Mouse (Mus musculus) macrophage (primary cell): Measurements from ENCODE around the gene Arrdc1. TPM values are rescaled to one million over a fixed set of nuclear protein-coding genes. Genes with fewer than 3 reads are reported as not detected.

Source experiments
- H3K27ac ChIP-seq: fragments of 350-480 bp; formaldehyde crosslinking; 2 replicates; pipeline ENCODE4 v1.9.0; 2021
- H3K36me3 ChIP-seq: fragments of 350-480 bp; formaldehyde crosslinking; 2 replicates; pipeline ENCODE4 v1.9.0; 2021; ENCODE audit errors: inconsistent target
- H3K4me3 ChIP-seq: fragments of 350-480 bp; formaldehyde crosslinking; 2 replicates; pipeline ENCODE4 v1.9.0; 2021; ENCODE audit errors: inconsistent target
- H3K79me2 ChIP-seq: fragments of 350-480 bp; formaldehyde crosslinking; 2 replicates; pipeline ENCODE4 v1.9.0; 2021; ENCODE audit errors: inconsistent target
- WGBS: methylation state at CpG from one replicate; pipeline ENCODE4 v1.1.7; 2026; ENCODE audit warnings: inconsistent platforms; ENCODE audit not compliant: missing documents; 5-methylcytosine and 5-hydroxymethylcytosine counted together
- polyA plus RNA-seq: library from polyadenylated mRNA; stranded (reverse); fragments of 250-400 nt; gene quantifications from 3 replicates; pipeline ENCODE4 v1.2.4, GENCODE M21; 2018; ENCODE audit warnings: inconsistent platforms

Gene Arrdc1
- polyA plus RNA-seq, 1 experiment from 2014 or later = 31.6 TPM

DNA sequence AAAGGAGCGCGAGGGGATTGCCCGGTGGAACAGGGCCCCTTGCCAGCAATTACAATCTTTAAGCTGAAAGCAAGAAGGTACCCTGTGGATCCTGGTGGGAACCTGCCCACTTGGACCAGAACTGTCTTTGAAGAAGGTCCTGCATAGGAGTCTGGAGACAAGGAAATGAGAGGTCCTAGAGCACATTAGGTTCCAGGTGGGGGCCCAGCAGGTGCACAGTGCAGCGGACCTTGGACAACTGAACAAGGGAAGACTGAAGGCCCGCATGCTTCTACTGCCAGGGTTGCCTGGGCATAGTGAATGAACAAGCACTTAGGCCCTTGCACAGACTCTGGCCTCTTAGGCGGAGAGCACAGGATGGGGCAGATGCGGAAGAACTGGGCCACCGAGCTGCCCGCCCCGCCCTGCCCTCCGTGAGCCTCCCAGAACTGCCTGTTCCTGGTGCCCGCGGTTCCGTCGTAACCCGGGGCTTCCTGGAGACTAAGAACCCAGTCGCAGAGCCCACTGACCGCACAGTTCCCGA is 550 bp downstream of the Arrdc1 start:
- H3K79me2 ChIP-seq = peaks cover 53% of the 10 kb centered on the region
- peak overlapping the region; percentile 83 for H3K4me3 ChIP-seq
- WGBS = 2% methylated on average over 18 of the region's 19 CpGs
- H3K27ac ChIP-seq = peak overlapping the region; percentile 60
- H3K36me3 ChIP-seq = no peaks in the 10 kb centered on the region

GRCm38 (mm10) chr2:24929593-24929992 is 5.5 kb downstream of the Arrdc1 start:
- WGBS = 100% methylated on average over 5 of the region's 5 CpGs
- Histone ChIP-seq H3K36me3 (peaks cover 19% of the 10 kb centered on the region; the same call in 1 of the 2 replicates), H3K4me3 (no peak overlapping the region), H3K27ac (no peak overlapping the region), H3K79me2 (peaks cover 71% of the 10 kb centered on the region)

GRCm38 (mm10) chr2:24929119-24929518 is 5.9 kb downstream of the Arrdc1 start:
- Histone ChIP-seq H3K4me3 (no peak overlapping the region), H3K27ac (no peak overlapping the region), H3K36me3 (peaks cover 19% of the 10 kb centered on the region; the same call in 1 of the 2 replicates), H3K79me2 (peaks cover 66% of the 10 kb centered on the region)
- 91% methylated on average over 2 of the region's 2 CpGs for WGBS

GRCm38 (mm10) chr2:24927810-24928479 is 7.1 kb downstream of the Arrdc1 start:
- Histone ChIP-seq H3K27ac (no peak overlapping the region), H3K36me3 (peaks cover 19% of the 10 kb centered on the region; the same call in 1 of the 2 replicates), H3K79me2 (peaks cover 55% of the 10 kb centered on the region), H3K4me3 (no peak overlapping the region)
- 90% methylated on average over 4 of the region's 4 CpGs for WGBS

DNA sequence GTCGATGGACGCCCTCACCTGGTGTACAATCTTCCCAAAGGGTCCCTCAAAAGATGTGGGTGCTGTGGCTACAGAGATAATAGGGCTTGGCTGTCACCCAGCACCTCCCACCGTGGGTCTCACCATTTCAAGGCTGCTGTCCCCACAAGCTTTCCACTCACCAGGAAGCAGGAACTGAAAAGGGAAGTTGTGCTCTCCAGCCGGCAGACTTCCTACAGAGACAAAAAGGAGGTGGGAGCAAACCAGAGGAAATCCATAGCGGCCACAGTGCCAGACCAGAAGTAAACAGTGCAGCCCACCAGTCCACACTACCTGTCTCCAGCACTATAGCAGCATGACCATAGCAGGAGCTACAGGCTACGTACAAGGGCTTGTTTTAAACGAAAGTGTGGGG is 8.1 kb downstream of the Arrdc1 start:
- 44% methylated on average over 7 of the region's 7 CpGs for WGBS
- H3K27ac ChIP-seq = peak overlapping the region; percentile 8; the same call in 1 of the 2 replicates

DNA sequence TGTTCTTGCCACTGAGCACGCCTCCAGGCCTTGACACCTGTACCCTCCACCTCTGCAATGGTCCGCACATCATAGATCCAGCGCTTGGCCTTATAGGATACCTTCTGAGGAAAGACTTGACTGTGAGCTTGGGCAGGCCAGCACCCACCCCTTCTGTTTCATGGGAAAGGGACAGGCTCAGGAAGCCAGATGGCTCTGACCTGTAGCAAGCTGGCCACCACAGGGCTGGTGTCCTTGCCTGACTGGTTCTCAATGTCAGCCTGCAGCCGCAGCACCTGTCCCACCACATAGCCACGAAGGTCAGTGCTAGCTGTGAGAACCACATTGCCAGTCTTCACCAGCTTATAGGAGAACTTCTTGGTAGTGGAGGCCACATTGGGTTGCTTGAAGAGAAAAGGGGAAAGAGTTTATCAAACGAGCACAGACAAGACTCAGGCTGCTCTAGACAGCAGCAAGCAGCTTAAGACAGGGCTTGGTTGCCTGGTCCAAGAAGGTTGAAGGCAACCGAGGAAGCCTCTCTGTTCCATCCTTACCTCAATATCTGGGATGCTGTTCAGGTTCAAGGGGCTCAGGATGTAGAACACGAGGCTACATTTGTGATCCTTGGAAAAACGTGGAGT is 8.6 kb downstream of the Arrdc1 start:
- H3K27ac ChIP-seq = no peak overlapping the region
- H3K36me3 ChIP-seq = peaks cover 19% of the 10 kb centered on the region; the same call in 1 of the 2 replicates
- no peak overlapping the region for H3K4me3 ChIP-seq
- WGBS = 85% methylated on average over 9 of the region's 9 CpGs
- peaks cover 40% of the 10 kb centered on the region for H3K79me2 ChIP-seq

More for the DNA sequence above, 8.1 kb downstream of the Arrdc1 start:
- Histone ChIP-seq H3K4me3 (no peak overlapping the region), H3K36me3 (peaks cover 19% of the 10 kb centered on the region; the same call in 1 of the 2 replicates), H3K79me2 (peaks cover 45% of the 10 kb centered on the region)

- Histone ChIP-seq H3K36me3 (peaks cover 19% of the 10 kb centered on the region; the same call in 1 of the 2 replicates), H3K27ac (no peak overlapping the region), H3K79me2 (peaks cover 28% of the 10 kb centered on the region), H3K4me3 (no peak overlapping the region)
- WGBS = 89% methylated on average over 7 of the region's 8 CpGs
These were observed 9.8 kb downstream of the Arrdc1 start for GRCm38 (mm10) chr2:24925284-24925683.

DNA sequence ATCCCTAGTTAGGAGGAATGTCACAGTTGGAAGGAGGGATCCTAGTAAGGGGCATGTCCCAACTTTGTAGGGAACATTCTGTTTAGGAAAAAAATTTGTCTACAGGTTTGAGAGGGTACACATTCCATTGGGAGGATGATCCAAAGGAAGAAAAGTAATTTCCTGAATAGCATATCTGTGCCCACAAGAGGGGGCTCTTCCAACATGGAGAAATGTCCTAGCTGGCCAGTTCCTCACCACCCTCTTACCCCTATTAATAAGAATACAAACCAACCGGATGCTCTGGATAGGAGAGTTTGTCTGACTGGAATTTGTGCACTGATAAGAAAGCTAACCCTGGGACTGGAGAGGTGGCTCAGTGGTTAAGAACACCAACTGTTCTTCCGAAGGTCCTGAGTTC is 11.5 kb downstream of the Arrdc1 start:
- WGBS = 73% methylated on average over 2 of the region's 2 CpGs
- peaks cover 19% of the 10 kb centered on the region; the same call in 1 of the 2 replicates for H3K36me3 ChIP-seq
- H3K27ac ChIP-seq = no peak overlapping the region
- H3K4me3 ChIP-seq = no peak overlapping the region
- peaks cover 14% of the 10 kb centered on the region for H3K79me2 ChIP-seq

DNA sequence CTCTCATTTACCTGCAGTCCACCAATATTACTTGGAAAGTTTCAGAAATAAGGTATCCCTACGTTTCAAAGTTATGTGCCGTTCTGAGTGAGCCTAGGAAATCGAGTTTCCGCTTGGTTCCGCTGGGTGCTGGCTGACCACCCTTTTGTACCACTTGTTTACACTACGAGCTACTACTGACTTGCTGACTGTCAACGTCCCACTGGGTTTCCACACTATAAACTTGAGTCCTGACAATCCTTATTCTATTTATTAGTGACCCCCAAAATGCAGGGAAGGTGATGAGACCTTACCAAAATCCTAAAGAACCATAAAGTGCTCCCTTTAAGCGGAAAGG is 15.2 kb downstream of the Arrdc1 start:
- peaks cover 2% of the 10 kb centered on the region; the same call in 1 of the 2 replicates for H3K36me3 ChIP-seq
- peak overlapping the region; percentile 38 for H3K27ac ChIP-seq
- peak overlapping the region; percentile 66 for H3K4me3 ChIP-seq
- 8% methylated on average over 8 of the region's 8 CpGs for WGBS
- H3K79me2 ChIP-seq = peaks cover 41% of the 10 kb centered on the region

DNA sequence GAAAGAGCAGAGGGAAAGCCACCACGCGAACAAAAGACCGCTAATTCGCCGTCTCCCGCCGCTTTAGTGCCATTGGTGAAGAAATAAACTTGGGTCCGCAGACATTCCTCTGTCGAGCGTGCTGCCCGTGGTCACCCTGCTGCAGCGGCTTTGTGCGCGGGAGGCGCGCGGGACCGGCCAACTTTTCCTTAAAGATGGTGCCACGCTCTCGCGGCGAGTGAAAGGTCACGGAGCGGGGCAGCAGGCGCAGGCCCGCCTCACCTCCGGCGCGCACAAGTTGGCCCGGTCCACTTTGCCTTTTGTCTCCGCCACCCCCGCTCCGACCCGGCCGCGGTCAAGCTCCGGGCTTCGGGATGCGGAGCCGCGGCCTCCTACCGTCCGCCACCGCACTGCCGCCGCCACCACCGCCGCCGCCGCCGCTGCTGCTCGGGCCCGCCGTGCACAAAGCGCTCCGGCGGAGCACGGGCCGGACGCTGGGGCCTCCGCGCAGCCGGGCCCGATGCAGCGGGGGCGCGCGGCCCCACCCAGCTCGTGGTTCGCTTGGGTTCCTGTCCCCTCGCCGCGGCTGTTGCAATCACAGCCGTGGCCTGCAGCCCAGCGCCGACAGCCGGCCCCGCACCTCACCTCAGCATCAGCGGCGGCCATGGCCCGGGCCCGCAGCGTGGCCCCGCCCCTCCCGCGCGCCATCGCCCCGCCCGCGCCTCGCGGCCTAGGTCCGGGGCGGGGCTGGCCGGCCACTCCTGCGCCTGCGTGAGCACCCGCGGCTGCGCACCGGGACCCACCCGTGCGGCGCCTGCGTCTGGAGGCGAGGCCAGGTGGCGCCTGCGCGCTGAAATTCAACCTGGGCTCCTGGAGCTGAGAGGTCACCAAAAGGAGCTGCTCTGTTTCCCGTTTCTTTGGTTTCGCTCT is 15.9 kb downstream of the Arrdc1 start, which contains the start of gene Ehmt1:
Gene Ehmt1 (minus strand): TSS at position 685 of the 909 bp plus-strand sequence.
- peak within 1 kb of the TSS; percentile 84 for H3K4me3 ChIP-seq
- H3K79me2 ChIP-seq = peaks cover 47% of the 10 kb centered on the region
- 1% methylated on average over 104 of the region's 112 CpGs for WGBS
- H3K27ac ChIP-seq = peak within 1 kb of the TSS; percentile 42
- no peaks in the 10 kb centered on the region for H3K36me3 ChIP-seq

- H3K36me3 ChIP-seq = no peaks in the 10 kb centered on the region
- no peak overlapping the region for H3K4me3 ChIP-seq
- no peak overlapping the region for H3K27ac ChIP-seq
- H3K79me2 ChIP-seq = peaks cover 92% of the 10 kb centered on the region
- WGBS = 95% methylated on average over 3 of the region's 3 CpGs
These were observed 20.3 kb downstream of the Arrdc1 start for GRCm38 (mm10) chr2:24914762-24915161.

GRCm38 (mm10) chr2:24912589-24912988 is 22.5 kb downstream of the Arrdc1 start:
- H3K79me2 ChIP-seq = peaks cover 100% of the 10 kb centered on the region

GRCm38 (mm10) chr2:24912189-24912588 is 22.9 kb downstream of the Arrdc1 start:
- no peak overlapping the region for H3K27ac ChIP-seq
- H3K79me2 ChIP-seq = peaks cover 100% of the 10 kb centered on the region
- H3K4me3 ChIP-seq = no peak overlapping the region
- 100% methylated on average over 4 of the region's 4 CpGs for WGBS
- no peaks in the 10 kb centered on the region for H3K36me3 ChIP-seq

More at GRCm38 (mm10) chr2:24912589-24912988, 22.5 kb downstream of the Arrdc1 start:
- Histone ChIP-seq H3K4me3 (no peak overlapping the region), H3K36me3 (no peaks in the 10 kb centered on the region), H3K27ac (no peak overlapping the region)

DNA sequence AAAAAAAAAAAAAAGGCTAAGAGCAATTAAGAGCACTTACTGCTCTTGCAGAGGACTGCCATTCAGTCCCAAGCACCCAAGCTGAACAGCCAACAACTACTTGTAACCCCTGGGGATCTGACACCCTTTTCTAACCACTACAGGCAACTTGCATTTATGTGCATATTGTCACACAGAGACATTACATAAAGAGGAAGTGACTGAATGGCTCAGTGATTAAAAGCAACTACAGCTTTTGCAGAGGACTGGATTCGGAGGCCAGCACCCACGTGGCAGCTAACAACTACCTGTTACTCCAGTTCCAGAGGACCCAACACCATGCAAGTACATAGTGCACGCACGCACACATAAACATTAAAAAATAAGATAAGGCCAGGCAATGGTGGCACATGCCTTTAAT is 24.6 kb downstream of the Arrdc1 start:
- 22% methylated on average over 4 of the region's 4 CpGs for WGBS
- H3K27ac ChIP-seq = no peak overlapping the region
- H3K79me2 ChIP-seq = peaks cover 100% of the 10 kb centered on the region
- no peak overlapping the region for H3K4me3 ChIP-seq
- no peaks in the 10 kb centered on the region for H3K36me3 ChIP-seq
